Mouse (Mus musculus) liver, postnatal 0 days (tissue): Measurements from ENCODE around the gene Golga4. TPM values are rescaled to one million over a fixed set of nuclear protein-coding genes. Genes with fewer than 3 reads are reported as not detected.

Source experiments
- ATAC-seq: fragments of 200-750 bp; cut with Nextera tagmentation; 2 replicates; pipeline ENCODE4 v1.8.0; 2017; ENCODE audit warnings: mild to moderate bottlenecking, moderate library complexity
- DNase-seq: peaks from one replicate; pipeline ENCODE4 v3.0.0-alpha.2; 2016
- H3K27ac ChIP-seq: fragments of 300-500 bp; sonication (generic); 2 replicates; pipeline ENCODE4 v1.5.1; 2014; ENCODE audit warnings: antibody characterized with exemption, moderate library complexity, mild to moderate bottlenecking, low read depth
- H3K27me3 ChIP-seq: fragments of 300-500 bp; sonication (generic); 2 replicates; pipeline ENCODE4 v1.6.1; 2014; ENCODE audit warnings: low read length, control low read depth, mixed read lengths; ENCODE audit not compliant: insufficient read depth
- H3K36me3 ChIP-seq: fragments of 300-500 bp; sonication (generic); replicated peaks from 2 replicates; pipeline ENCODE4 v1.6.1; 2014; ENCODE audit warnings: mild to moderate bottlenecking, control low read depth, low read length, moderate library complexity, mixed read lengths; ENCODE audit not compliant: insufficient read depth
- H3K4me1 ChIP-seq: fragments of 300-500 bp; sonication (generic); 2 replicates; pipeline ENCODE4 v1.6.1; 2014; ENCODE audit warnings: antibody characterized with exemption, mild to moderate bottlenecking, control low read depth; ENCODE audit not compliant: insufficient read depth
- H3K4me2 ChIP-seq: fragments of 300-500 bp; sonication (generic); 2 replicates; pipeline ENCODE4 v1.6.1; 2014; ENCODE audit warnings: low read depth, mild to moderate bottlenecking, low read length, moderate library complexity, mixed read lengths
- H3K4me3 ChIP-seq: fragments of 300-500 bp; sonication (generic); 2 replicates; pipeline ENCODE4 v1.5.1; 2014; ENCODE audit warnings: low read depth, low read length
- H3K9ac ChIP-seq: fragments of 300-500 bp; sonication (generic); replicated peaks from 2 replicates; pipeline ENCODE4 v1.6.1; 2014; ENCODE audit warnings: mild to moderate bottlenecking, moderate library complexity
- H3K9me3 ChIP-seq: fragments of 300-500 bp; sonication (generic); 2 replicates; pipeline ENCODE4 v1.6.1; 2016; ENCODE audit warnings: mild to moderate bottlenecking, control low read depth, low read length, mixed read lengths
- CTCF ChIP-seq: sonication (generic); IDR thresholded peaks from 2 replicates; pipeline ENCODE4 v1.5.1; 2016; ENCODE audit warnings: antibody characterized with exemption, low read depth
- EP300 ChIP-seq: IDR thresholded peaks from 2 replicates; pipeline ENCODE4 v1.6.1; 2016; ENCODE audit warnings: antibody characterized with exemption, low read depth, mild to moderate bottlenecking
- WGBS: fragments of 180-500 bp; shearing (Covaris S2); extraction: QIAGEN DNeasy Blood & Tissue Kit; methylation state at CpG from one replicate; pipeline ENCODE4 v1.1.7; 2014; ENCODE audit not compliant: insufficient replicate concordance; 5-methylcytosine and 5-hydroxymethylcytosine counted together
- polyA plus RNA-seq: library from polyadenylated mRNA; unstranded; fragments of >200 nt; fragmentation: Nextera tagmentation; extraction: Ambion mirVana; gene quantifications from 2 replicates; pipeline ENCODE4 v1.2.1, GENCODE M21; 2015

The Golga4 gene
- polyA plus RNA-seq, 1 experiment from 2014 or later = 12.5 TPM

DNA sequence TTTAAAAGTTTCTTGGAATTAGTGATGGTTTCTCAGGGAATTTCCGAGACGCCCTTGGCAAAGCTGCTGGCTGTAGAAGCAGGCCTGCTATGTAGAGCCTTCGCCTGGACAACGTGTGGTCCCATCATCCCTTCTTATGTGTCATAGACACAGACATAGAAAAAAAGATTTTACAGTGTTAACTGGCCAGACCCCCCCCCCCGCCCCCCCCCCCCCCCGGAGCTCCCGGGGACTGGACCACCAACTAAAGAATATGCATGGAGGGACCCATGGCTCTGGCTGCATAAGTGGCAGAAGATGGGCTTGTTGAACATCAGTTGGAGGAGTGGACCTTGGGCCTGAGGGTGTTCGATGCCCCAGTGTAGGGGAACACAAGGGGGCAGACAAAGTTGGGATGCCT is 11.6 kb downstream of the Golga4 start:
- TF ChIP-seq CTCF = no peak
- TF ChIP-seq EP300 = no peak
- Histone ChIP-seq H3K27me3 (no peaks in the 10 kb centered on the region), H3K36me3 (peaks cover 18% of the 10 kb centered on the region), H3K9ac (no peak overlapping the region), H3K4me1 (0 out of 2 replicates have a peak, but pooled peaks cover 6% of the 10 kb centered on the region), H3K4me3 (no peak overlapping the region), H3K9me3 (no peaks in the 10 kb centered on the region), H3K27ac (no peak overlapping the region), H3K4me2 (no peak overlapping the region)
- WGBS = 83% methylated on average over 8 of the region's 8 CpGs
- no peak for ATAC-seq
- DNase-seq = no peak

DNA sequence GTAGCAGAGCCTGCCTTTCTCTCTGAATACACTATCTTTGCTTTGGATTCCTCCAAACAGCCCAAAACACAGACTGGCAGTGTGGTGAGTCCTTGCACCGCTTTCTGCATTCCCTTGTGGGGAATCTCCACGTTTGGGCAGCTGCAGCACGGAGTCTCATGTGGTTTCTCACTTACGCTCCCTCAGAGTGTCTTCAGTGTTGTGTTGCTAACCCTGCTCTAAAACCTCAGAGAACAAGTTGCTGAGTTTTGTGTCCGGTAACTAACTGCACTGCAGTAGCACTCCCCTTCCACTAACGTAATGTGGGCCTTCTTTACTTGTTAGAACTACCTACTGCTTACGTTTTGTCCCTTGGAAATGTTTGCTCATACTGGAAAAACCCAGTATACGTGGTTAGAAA is 13.0 kb downstream of the Golga4 start:
- no peaks in the 10 kb centered on the region for H3K9me3 ChIP-seq
- 69% methylated on average over 8 of the region's 8 CpGs for WGBS
- ATAC-seq = no peak
- no peak overlapping the region for H3K4me2 ChIP-seq
- H3K4me3 ChIP-seq = no peak overlapping the region
- DNase-seq = no peak
- peaks cover 18% of the 10 kb centered on the region for H3K36me3 ChIP-seq
- no peaks in the 10 kb centered on the region for H3K27me3 ChIP-seq
- TF ChIP-seq EP300 (no peak), CTCF (no peak)
- no peak overlapping the region for H3K27ac ChIP-seq
- 0 out of 2 replicates have a peak, but pooled peaks cover 2% of the 10 kb centered on the region for H3K4me1 ChIP-seq
- H3K9ac ChIP-seq = no peak overlapping the region

GRCm38 (mm10) chr9:118520011-118520410 is 13.9 kb downstream of the Golga4 start:
- Histone ChIP-seq H3K9ac (no peak overlapping the region), H3K9me3 (no peaks in the 10 kb centered on the region), H3K4me3 (no peak overlapping the region), H3K4me1 (0 out of 2 replicates have a peak, but pooled peaks cover 2% of the 10 kb centered on the region), H3K27me3 (no peaks in the 10 kb centered on the region), H3K4me2 (no peak overlapping the region), H3K27ac (no peak overlapping the region), H3K36me3 (peaks cover 16% of the 10 kb centered on the region)
- no peak for DNase-seq
- WGBS = 59% methylated on average over 8 of the region's 8 CpGs
- ATAC-seq = no peak
- TF ChIP-seq EP300 (no peak), CTCF (no peak)

GRCm38 (mm10) chr9:118520858-118521257 is 14.8 kb downstream of the Golga4 start:
- no peaks in the 10 kb centered on the region for H3K9me3 ChIP-seq
- peaks cover 16% of the 10 kb centered on the region; the same call in 1 of the 2 replicates for H3K36me3 ChIP-seq
- DNase-seq (no peak), ATAC-seq (no peak)
- H3K4me2 ChIP-seq = no peak overlapping the region
- H3K4me3 ChIP-seq = no peak overlapping the region
- 0 out of 2 replicates have a peak, but pooled peaks cover 2% of the 10 kb centered on the region for H3K4me1 ChIP-seq
- no peak overlapping the region for H3K27ac ChIP-seq
- H3K9ac ChIP-seq = no peak overlapping the region
- H3K27me3 ChIP-seq = no peaks in the 10 kb centered on the region
- no peak for TF ChIP-seq EP300
- TF ChIP-seq CTCF = no peak
- WGBS = 54% methylated on average over 3 of the region's 3 CpGs

DNA sequence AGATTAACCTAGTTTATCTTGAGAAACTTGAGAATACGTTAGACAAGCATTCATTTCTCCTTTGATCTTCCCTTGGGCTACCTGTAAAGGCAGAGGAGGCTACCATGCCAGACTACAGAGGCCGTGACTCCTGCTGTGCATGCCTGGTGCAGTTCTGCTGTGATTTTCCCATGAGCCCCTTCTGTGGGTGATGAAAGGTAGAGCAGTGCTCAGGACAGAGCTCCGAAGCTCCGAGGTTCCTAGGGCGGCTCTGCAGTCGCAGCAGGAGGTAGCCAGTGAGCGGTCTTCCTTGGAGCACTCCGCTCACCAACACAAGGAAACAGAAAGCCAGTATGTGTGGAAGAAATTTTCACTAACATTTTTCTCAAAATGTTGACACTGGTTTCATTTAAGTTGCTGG is 15.6 kb downstream of the Golga4 start:
- Histone ChIP-seq H3K27me3 (no peaks in the 10 kb centered on the region), H3K4me1 (0 out of 2 replicates have a peak, but pooled peaks cover 2% of the 10 kb centered on the region), H3K27ac (no peak overlapping the region), H3K4me3 (no peak overlapping the region), H3K9me3 (no peaks in the 10 kb centered on the region), H3K4me2 (no peak overlapping the region), H3K9ac (no peak overlapping the region), H3K36me3 (peaks cover 19% of the 10 kb centered on the region; the same call in 1 of the 2 replicates)
- WGBS = 85% methylated on average over 8 of the region's 8 CpGs
- ATAC-seq = no peak
- TF ChIP-seq CTCF = no peak
- TF ChIP-seq EP300 = no peak
- no peak for DNase-seq

- Histone ChIP-seq H3K4me3 (no peak overlapping the region), H3K4me2 (no peak overlapping the region), H3K4me1 (0 out of 2 replicates have a peak, but pooled peaks cover 2% of the 10 kb centered on the region), H3K9me3 (no peaks in the 10 kb centered on the region), H3K9ac (no peak overlapping the region), H3K36me3 (peaks cover 25% of the 10 kb centered on the region), H3K27ac (no peak overlapping the region), H3K27me3 (no peaks in the 10 kb centered on the region)
- no peak for DNase-seq
- TF ChIP-seq CTCF (no peak), EP300 (no peak)
- 86% methylated on average over 11 of the region's 11 CpGs for WGBS
- ATAC-seq = no peak
Measured at GRCm38 (mm10) chr9:118523738-118524137, 17.7 kb downstream of the Golga4 start.

DNA sequence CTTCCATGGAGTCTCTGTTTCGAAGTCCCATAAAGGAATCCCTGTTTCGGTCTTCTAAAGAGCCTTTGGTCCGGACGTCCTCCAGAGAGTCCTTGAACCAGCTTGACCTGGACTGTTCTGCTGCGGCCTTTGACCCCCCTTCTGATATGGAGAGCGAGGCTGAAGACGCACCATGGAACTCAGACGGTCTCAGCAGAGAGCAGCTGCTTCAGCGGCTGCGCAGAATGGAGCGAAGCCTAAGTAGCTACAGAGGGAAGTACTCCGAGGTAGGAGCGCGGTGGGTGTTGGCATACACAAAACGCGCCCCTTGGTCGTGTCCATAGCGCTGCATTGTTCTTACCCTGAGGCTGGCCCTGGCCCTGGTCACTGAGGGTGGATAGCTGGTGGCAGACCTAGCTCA is 21.0 kb downstream of the Golga4 start:
- H3K4me3 ChIP-seq = no peak overlapping the region
- DNase-seq = no peak
- 85% methylated on average over 18 of the region's 18 CpGs for WGBS
- no peak overlapping the region for H3K4me2 ChIP-seq
- no peaks in the 10 kb centered on the region for H3K4me1 ChIP-seq
- H3K9me3 ChIP-seq = no peaks in the 10 kb centered on the region
- no peaks in the 10 kb centered on the region for H3K27me3 ChIP-seq
- ATAC-seq = no peak
- H3K27ac ChIP-seq = no peak overlapping the region
- TF ChIP-seq EP300 (no peak), CTCF (no peak)
- no peak overlapping the region for H3K9ac ChIP-seq
- H3K36me3 ChIP-seq = peaks cover 45% of the 10 kb centered on the region
